Mouse (Mus musculus) adrenal gland, adult 18-20 months (tissue): ENCODE measurements around the gene Asb2. TPM values are rescaled to one million over a fixed set of nuclear protein-coding genes. Genes with fewer than 3 reads are reported as not detected.

ENCODE experiments used
- DNase-seq, 2 experiments: peaks; one replicate each; pipeline ENCODE4 v3.0.0; 2021 to 2022; ENCODE audit warnings: low spot score in 2 of 2
- total RNA-seq, 2 experiments: library from RNA; stranded (reverse); gene quantifications; 1 replicate in 1 of 2; 2 replicates in 1 of 2; pipeline ENCODE4 v1.2.3; 2021

Gene Asb2
- total RNA-seq, 2 experiments from 2014 or later = 0.66 to 1.4 TPM

DNA sequence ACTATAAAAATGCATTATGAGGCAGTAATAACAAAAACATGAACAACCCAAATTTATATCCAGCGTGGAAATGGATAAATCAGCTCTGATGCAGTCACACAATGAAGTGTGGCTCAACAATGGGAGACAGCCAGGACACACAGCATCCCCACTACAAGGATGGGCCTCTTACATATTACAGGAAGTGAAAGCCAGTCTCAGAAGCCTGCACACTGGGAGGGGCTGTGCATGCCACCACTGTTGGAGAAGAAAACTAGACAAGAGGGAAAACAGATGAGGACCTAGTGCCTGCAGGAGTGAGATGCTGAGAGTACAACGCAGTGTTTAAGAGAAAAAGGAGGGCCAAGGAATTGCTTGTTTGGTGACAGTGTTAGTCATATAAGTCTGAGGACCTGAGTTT is 82.1 kb downstream of the Asb2 start:
- no peak for DNase-seq

GRCm38 (mm10) chr12:103273051-103273450 is 82.8 kb downstream of the Asb2 start:
- no peak for DNase-seq

- DNase-seq = no peak
These were observed 83.6 kb downstream of the Asb2 start for GRCm38 (mm10) chr12:103272176-103272575.

Other genes starting within 250 kb of the Asb2 start
- gene Prima1, start 113.9 kb downstream of the Asb2 start, total RNA-seq = 1 to 10 TPM in 1 of 2 experiments, under 1 TPM in 1; 0.80 to 1.2 TPM
- not detected for gene Fam181a, start 45.0 kb downstream of the Asb2 start, total RNA-seq
- 1 to 10 TPM; 2.5 to 3.3 TPM for gene Otub2, start 32.7 kb upstream of the Asb2 start, total RNA-seq
- gene 9330161L09Rik, start 51.8 kb upstream of the Asb2 start, total RNA-seq = 1 to 10 TPM; 1.7 to 2.1 TPM
- 100 to 1,000 TPM; 127 to 134 TPM for gene Ddx24, start 69.8 kb upstream of the Asb2 start, total RNA-seq
- gene Ifi27, start 78.2 kb upstream of the Asb2 start, total RNA-seq = 1,000 to 10,000 TPM; 1,097 to 1,809 TPM
- gene Ifi27l2a, start 87.7 kb upstream of the Asb2 start, total RNA-seq = 1,000 to 10,000 TPM in 1 of 2 experiments, 100 to 1,000 TPM in 1; 365 to 1,033 TPM
- gene Ifi27l2b, start 101.2 kb upstream of the Asb2 start, total RNA-seq = not detected
- gene Ppp4r4, start 176.3 kb upstream of the Asb2 start, total RNA-seq = 1 to 10 TPM; 2.5 to 3.4 TPM